Mouse (Mus musculus) 3134 (cell line): Measurements from ENCODE around the gene Acp5.
A peak's percentile ranks its signal among the peaks of the same experiment; 100 is the strongest.

Experiments used
- DNase-seq: peaks from one replicate; pipeline ENCODE4 v3.0.0-alpha.2; 2011; ENCODE audit warnings: low spot score; ENCODE audit not compliant: insufficient read length; ENCODE audit errors: extremely low read depth

Acp5 gene

DNA sequence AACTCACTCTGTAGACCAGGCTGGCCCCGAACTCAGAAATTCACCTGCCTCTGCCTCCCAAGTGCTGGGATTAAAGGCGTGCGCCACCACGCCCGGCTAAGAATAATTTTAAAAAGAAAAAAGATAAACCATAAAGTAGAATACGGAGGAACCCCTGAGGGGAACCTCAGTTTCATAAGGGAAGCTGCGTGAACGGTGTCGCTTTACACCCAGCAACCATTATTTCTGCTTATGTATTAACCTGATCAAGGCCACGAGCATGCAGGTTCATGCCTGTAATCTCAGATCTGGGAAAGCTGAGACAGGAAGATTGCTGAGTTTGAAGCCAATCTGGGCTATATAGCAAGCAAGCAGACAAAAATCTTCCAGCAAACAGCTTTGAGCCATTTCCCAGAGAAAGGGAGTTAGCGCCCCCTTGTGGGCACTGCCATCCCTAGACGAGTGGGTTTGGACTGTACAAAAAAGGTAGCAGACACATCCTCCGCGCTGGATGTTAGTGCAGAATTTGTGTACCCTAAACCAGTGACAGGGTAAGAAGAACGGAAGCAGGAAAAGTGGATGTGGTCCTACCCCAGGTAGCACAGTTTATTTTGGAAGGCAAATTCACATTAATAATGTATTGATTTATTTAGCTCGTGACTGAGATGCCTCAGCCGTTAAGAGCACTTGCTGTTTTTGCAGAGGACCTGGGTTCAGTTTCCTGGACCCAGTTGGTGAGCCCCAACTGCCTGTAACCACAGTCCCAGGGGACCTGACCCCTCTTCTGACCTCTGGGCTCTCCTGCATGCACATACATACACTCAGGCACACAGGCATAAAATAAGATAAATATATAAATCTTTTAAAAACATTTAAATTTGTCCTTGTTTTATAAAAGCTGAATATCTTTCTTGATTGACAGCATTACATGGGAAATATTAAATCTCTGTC is 7.9 kb upstream of the Acp5 start:
- DNase-seq, result no peak

DNA sequence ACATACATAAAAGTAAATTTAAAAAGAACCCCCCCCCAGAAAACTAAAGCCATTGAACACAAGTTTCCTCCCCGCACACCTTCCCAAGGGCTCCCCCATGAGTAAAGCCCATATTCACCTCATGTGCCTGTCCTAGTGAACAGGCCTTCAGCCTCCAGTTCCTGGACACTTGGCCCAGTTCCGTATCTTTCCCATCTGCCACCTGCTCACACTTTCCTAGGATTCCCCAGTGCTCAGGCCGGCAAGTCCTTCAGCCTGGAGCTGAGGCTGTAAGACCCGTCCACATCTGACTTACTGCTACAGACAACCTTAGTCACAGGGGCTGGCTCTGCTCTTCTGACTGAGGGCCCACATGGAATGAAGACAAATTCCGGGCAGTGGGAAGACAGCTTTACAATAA is 4.2 kb upstream of the Acp5 start:
- DNase-seq, result no peak

DNA sequence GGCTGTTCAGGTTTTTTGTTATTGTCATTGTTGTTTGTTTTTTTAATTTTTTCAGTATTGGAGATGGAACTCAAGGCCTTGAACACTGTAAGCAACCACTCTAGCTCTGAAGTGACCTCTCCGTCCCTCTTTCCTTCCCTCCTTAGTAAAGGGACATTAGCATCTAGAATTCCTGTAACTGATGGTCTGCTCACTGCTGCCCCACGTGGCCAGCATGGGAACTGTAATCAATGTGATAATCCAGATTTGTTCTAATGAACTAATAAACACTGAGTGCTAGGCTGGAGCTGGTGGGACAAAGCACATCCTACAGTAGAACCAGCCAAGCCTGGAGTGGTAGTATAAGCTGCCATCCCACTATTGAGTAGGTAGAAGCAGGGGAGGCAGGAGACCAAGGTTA is 3.0 kb upstream of the Acp5 start:
- DNase-seq, result no peak

DNA sequence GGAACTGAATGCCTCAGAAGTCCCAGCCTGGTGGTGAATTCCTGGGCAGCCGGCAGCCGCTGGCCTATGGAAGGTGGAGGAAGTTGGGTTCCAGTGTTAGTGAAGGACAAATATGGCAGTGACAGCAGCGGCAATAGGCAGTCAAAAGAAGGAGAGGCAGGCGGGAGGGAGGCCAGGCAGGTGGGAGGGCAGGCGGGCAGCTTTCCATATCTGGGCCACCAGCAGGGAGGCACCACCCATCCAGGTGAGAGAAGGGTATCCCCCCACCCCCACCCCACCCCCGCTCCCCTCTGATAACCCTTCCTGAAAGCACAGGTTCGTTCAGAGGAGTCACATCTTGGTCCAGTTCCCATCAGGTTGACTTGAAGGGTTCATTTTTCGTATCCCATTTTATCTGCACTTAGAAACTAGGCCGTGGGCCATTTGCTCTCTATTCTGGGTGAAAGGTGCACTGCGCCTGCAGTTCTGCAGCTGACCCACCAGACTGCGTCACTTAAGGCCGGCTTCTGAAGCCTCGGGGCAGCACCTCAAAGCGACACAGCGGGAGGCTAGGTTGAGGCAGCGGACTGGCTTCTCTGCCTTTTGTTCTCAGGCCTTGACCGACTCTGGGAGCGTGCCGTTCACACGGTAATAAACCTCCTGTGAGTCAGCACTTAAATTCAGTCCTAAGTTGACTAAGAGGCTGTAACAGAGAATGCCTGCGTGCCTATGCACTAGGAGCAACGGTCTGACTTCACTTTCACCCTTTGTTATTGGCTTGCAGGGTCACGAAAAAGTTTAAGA is 1.4 kb upstream of the Acp5 start:
- peak; percentile 59 for DNase-seq

DNA sequence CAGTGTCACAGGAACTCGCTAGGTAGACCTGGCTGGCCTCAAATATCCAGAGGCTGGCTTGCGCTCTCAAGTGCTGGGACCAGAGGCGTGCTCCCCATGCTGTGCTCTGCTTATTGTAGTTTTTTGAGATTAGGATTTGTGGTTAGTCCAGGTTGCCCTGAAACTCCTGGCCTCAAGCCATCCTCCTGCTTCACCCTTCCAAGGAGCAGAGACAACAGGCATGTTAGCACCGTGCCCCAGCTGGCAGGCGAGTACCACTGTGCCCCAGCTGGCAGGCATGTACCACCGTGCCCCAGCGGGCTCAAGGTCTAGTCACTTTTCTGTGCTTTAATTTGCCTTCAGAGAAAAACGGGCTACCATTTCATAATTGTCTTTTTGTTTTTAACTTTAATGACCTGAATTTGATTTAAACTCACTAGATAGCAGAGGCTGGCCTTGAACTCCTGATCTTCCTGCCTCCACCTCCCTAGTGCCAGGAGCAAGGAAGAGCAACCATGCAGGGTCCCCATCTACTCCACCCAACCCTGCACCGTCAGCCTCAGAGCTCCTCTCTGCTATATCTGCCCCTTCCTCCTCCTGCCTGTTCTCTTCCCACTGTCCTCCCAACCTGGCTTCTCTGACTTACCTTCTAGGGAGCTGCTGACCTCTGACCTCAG is 395 bp downstream of the Acp5 start:
- no peak for DNase-seq

- DNase-seq, result no peak
Measured at GRCm38 (mm10) chr9:22134246-22134890, 1.1 kb downstream of the Acp5 start.

- DNase-seq, result no peak
Measured at GRCm38 (mm10) chr9:22132220-22132619, 3.3 kb downstream of the Acp5 start.

- DNase-seq, result no peak
Measured at GRCm38 (mm10) chr9:22131226-22131981, 4.1 kb downstream of the Acp5 start.

GRCm38 (mm10) chr9:22125246-22126027 is 10.1 kb downstream of the Acp5 start:
- no peak for DNase-seq

GRCm38 (mm10) chr9:22124169-22124568 is 11.3 kb downstream of the Acp5 start:
- DNase-seq, result no peak

DNA sequence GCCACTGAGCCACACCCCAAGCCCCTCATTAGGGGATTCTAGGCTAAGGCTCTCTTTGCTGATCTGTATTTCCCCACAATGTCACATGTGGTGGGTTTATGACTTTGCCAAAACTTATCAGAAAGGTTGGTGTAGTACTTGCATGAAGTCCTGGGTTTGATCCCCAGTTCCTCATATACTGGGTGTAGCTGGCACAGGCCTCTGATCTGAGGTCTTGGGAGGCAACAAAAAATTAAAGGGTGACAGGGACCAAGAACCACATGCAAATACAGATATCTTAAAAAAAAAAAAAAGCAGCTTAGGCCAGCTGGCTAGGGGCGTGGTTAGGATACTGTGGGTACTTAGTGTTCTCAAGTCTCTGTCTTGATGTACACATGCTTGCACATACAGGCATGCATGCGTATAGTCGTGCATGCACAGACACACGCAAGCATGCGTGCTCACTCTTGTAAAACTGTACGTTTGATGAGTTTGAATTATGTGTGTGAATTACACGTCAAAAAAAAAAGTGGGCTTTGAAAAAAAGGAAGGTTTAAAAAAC is 12.4 kb downstream of the Acp5 start:
- DNase-seq, result no peak

- DNase-seq, result no peak
Measured at GRCm38 (mm10) chr9:22122005-22122404, 13.5 kb downstream of the Acp5 start.

- no peak for DNase-seq
Measured at GRCm38 (mm10) chr9:22121545-22121944, 14.0 kb downstream of the Acp5 start.

DNA sequence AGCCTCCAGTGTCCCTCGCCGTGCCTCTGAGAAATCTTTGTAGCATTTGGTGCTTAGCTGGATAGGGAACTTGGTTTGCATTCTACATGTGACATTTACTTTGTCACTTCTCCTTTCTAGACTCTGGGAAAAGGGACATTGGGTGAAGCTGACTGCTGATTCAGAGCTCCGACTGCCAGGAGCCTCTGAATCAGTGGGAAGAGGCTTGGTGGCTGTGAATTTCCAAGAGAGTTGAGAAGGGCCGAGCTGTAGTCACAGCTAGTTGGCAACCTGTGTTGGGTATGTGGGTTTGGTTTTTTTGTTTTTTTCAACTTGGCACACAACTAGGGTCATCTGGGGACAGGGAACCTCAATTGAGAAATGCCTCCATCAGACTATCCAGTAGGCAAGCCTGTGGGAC is 16.0 kb downstream of the Acp5 start:
- DNase-seq, result no peak

- DNase-seq, result peak; percentile 61
Measured at GRCm38 (mm10) chr9:22117754-22118456, 17.6 kb downstream of the Acp5 start.

- peak; percentile 84 for DNase-seq
Measured at GRCm38 (mm10) chr9:22116740-22117426, 18.6 kb downstream of the Acp5 start, which contains the start of gene Elof1. TSS of gene Elof1 (minus strand) at chr9:22117172.

- no peak for DNase-seq
Measured at GRCm38 (mm10) chr9:22116086-22116485, 19.4 kb downstream of the Acp5 start.

- no peak for DNase-seq
Measured at GRCm38 (mm10) chr9:22115635-22116034, 19.9 kb downstream of the Acp5 start.
